Mouse (Mus musculus) urinary bladder, postnatal 0 days (tissue): ENCODE data around the gene Olfr1198. TPM values are rescaled to one million over a fixed set of nuclear protein-coding genes. Genes with fewer than 3 reads are reported as not detected.

Source experiments
- polyA plus RNA-seq: library from polyadenylated mRNA; unstranded; fragments of >200 nt; fragmentation: Nextera tagmentation; extraction: Ambion mirVana; gene quantifications from 2 replicates; pipeline ENCODE4 v1.2.1, GENCODE M21; 2015

Gene Olfr1198
- not detected in 2 replicates for polyA plus RNA-seq

DNA sequence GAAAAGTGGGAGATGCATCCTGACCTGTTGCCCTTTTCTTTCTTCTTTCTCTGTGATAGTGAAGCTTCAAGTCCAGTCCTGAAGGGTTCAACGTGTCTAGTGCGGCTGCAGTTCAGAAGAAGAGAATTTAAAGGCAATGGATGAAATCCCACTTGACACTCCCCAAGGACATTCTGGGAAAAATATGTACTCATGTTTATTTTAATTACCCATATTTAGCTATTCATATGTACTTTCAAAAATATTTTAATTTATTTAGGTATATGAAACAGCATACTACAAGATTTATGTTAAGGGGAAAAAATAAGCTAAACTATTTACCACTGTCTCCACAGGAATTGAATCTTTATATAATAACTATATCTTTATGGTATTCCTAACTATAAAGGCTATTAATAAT is at the start of gene Olfr1198:
Gene Olfr1198 (minus strand): TSS at position 101 of the 400 bp plus-strand sequence.

GRCm38 (mm10) chr2:88792736-88793135 is 41.6 kb upstream of the Olfr1198 start, which contains the start of gene Olfr1201:
Gene Olfr1201 (plus strand): TSS chr2:88793036.

GRCm38 (mm10) chr2:88770388-88770787 is 19.2 kb upstream of the Olfr1198 start, which contains the start of gene Olfr1200:
Gene Olfr1200 (minus strand): TSS chr2:88770488.

GRCm38 (mm10) chr2:88760369-88760768 is 9.2 kb upstream of the Olfr1198 start, which contains the start of gene Olfr1199:
Gene Olfr1199 (minus strand): TSS chr2:88760469.

GRCm38 (mm10) chr2:88732266-88732665 is 18.9 kb downstream of the Olfr1198 start, which contains the start of gene Olfr1197:
Gene Olfr1197 (minus strand): TSS chr2:88732366.

GRCm38 (mm10) chr2:88704497-88704896 is 46.7 kb downstream of the Olfr1198 start, which contains the start of gene Olfr1196:
Gene Olfr1196 (minus strand): TSS chr2:88704597.

Other genes starting within 250 kb of the Olfr1198 start
- not detected in 2 replicates for gene Olfr1186, start 232.8 kb downstream of the Olfr1198 start, polyA plus RNA-seq
- gene Olfr1188, start 194.4 kb downstream of the Olfr1198 start, polyA plus RNA-seq = not detected in 2 replicates
- not detected in 2 replicates for gene Olfr1189, start 164.9 kb downstream of the Olfr1198 start, polyA plus RNA-seq
- not detected in 2 replicates for gene Olfr1191-ps1, start 110.8 kb downstream of the Olfr1198 start, polyA plus RNA-seq
- gene Olfr1192-ps1, start 102.9 kb downstream of the Olfr1198 start, polyA plus RNA-seq = not detected in 2 replicates
- gene Olfr1193, start 75.7 kb downstream of the Olfr1198 start, polyA plus RNA-seq = not detected in 2 replicates
- gene Olfr1195, start 62.2 kb downstream of the Olfr1198 start, polyA plus RNA-seq = not detected in 2 replicates
- gene Olfr1196, start 46.8 kb downstream of the Olfr1198 start, polyA plus RNA-seq = not detected in 2 replicates
- gene Olfr1197, start 19.0 kb downstream of the Olfr1198 start, polyA plus RNA-seq = not detected in 2 replicates
- not detected in 2 replicates for gene Olfr1199, start 9.1 kb upstream of the Olfr1198 start, polyA plus RNA-seq
- not detected in 2 replicates for gene Olfr1200, start 19.1 kb upstream of the Olfr1198 start, polyA plus RNA-seq
- gene Olfr1201, start 41.7 kb upstream of the Olfr1198 start, polyA plus RNA-seq = not detected in 2 replicates
- gene Olfr1202, start 63.1 kb upstream of the Olfr1198 start, polyA plus RNA-seq = not detected in 2 replicates
- gene Olfr1205, start 78.4 kb upstream of the Olfr1198 start, polyA plus RNA-seq = not detected in 2 replicates
- not detected in 2 replicates for gene Olfr1204, start 97.9 kb upstream of the Olfr1198 start, polyA plus RNA-seq
- not detected in 2 replicates for gene Olfr1206, start 111.9 kb upstream of the Olfr1198 start, polyA plus RNA-seq
- gene Olfr1208, start 150.9 kb upstream of the Olfr1198 start, polyA plus RNA-seq = not detected in 2 replicates
- gene Olfr1209, start 163.8 kb upstream of the Olfr1198 start, polyA plus RNA-seq = not detected in 2 replicates
- gene Olfr1211, start 186.7 kb upstream of the Olfr1198 start, polyA plus RNA-seq = not detected in 2 replicates
- not detected in 2 replicates for gene Olfr1212, start 202.6 kb upstream of the Olfr1198 start, polyA plus RNA-seq
- gene Gm13762, start 228.9 kb upstream of the Olfr1198 start, polyA plus RNA-seq = not detected in 2 replicates
- gene Olfr1214, start 241.3 kb upstream of the Olfr1198 start, polyA plus RNA-seq = not detected in 2 replicates